Mouse (Mus musculus): ENCODE measurements around the gene Slc16a12.
"Not testable (repeated sequence)": the region's sequence is repeated elsewhere in the genome, so short reads cannot be mapped to it uniquely, and the experiment has no call there.

Gene Slc16a12

DNA sequence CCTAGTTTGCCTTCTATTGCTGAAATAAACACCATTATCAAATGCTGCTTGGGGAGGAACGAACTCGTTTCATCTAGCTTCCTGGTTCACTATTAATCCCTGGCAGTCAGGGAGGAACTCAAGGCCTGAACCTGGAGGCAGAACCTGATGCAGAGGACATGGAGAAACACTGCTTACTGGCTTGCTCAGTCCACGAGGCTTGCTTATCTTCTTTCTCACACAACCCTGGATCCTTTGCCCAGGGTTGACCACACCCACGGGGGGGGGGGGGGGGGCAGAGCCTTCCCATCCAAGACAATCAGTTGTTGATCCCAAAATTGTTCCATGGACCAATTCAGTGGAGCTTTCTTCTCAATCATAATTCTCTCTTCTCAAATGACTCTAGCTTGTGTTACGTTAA lies 84.3 kb downstream of the Slc16a12 start:
- no peak for DNase-seq

- DNase-seq: peak; percentile 80
Measured at GRCm38 (mm10) chr19:34662067-34662507, 85.0 kb downstream of the Slc16a12 start.

- no peak for DNase-seq
Measured at GRCm38 (mm10) chr19:34656511-34657298, 90.4 kb downstream of the Slc16a12 start.

DNA sequence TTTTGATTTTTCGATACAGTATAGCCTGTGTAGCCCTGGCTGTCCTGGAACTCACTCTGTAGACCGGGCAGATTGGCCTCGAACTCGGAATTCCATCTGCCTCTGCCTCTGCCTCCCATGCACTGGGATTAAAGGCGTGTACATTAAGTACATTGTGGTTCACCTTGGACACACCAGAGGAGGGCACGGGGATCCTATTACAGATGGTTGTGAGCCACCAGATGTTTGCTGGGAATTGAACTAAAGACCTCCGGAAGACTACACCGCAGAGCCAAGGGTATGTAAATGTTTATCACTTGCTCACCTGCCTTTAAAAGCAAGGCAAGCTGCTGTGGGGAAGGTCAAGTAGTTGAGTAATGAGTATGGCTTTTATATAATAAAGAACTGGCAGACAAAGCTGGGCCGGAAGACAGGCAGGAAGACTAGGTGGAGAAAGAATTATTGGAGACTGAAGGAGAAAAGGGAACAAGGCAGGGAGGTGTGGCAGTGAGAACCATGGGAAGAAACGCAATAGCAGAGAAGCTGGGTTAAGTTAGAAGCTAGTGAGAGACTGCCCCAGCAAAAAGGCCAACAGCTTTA lies 91.8 kb downstream of the Slc16a12 start:
- DNase-seq: no peak

- DNase-seq: no peak
Measured at GRCm38 (mm10) chr19:34650997-34651396, 96.1 kb downstream of the Slc16a12 start.

GRCm38 (mm10) chr19:34650276-34650675 lies 96.8 kb downstream of the Slc16a12 start:
- DNase-seq: no peak

DNA sequence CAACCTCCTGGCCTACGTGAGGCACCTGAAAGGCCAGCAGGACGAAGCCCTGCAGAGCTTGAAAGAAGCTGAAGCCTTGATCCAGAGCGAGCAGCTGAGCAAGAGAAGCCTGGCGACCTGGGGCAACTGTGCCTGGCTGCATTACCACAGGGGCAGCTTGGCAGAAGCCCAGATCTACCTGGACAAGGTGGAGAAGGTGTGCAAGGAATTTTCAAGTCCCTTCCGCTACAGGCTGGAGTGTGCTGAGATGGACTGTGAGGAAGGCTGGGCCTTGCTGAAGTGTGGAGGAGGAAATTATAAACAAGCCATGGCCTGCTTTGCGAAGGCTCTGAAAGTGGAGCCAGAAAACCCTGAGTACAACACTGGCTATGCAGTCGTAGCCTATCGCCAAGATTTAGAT lies 99.5 kb downstream of the Slc16a12 start:
- DNase-seq: not testable (repeated sequence)

DNA sequence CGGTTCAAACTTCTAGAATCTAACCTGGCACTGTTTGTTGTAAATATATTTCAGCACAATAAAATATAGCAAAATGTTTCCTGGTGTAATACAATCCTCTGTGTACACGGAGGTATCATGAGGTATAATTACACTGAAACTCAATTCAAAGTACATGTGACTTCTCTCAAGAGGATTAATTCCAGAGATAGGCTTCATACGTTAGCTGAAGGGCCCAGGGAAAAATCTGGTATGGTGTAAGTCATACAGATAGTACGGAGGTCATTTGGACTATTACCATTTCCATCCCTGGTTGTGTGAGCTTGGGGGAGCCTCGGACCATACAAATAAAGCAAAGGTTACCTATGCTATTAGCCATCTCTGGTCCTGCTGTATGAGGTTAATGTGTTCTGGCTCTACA lies 104.5 kb downstream of the Slc16a12 start:
- no peak for DNase-seq

GRCm38 (mm10) chr19:34640623-34641022 lies 106.5 kb downstream of the Slc16a12 start, which contains the start of the genes Ifit1bl2 and Ifit1:
Ifit1bl2 (minus strand) TSS chr19:34640743.
Ifit1 (plus strand) TSS chr19:34640871.
- no peak for DNase-seq

DNA sequence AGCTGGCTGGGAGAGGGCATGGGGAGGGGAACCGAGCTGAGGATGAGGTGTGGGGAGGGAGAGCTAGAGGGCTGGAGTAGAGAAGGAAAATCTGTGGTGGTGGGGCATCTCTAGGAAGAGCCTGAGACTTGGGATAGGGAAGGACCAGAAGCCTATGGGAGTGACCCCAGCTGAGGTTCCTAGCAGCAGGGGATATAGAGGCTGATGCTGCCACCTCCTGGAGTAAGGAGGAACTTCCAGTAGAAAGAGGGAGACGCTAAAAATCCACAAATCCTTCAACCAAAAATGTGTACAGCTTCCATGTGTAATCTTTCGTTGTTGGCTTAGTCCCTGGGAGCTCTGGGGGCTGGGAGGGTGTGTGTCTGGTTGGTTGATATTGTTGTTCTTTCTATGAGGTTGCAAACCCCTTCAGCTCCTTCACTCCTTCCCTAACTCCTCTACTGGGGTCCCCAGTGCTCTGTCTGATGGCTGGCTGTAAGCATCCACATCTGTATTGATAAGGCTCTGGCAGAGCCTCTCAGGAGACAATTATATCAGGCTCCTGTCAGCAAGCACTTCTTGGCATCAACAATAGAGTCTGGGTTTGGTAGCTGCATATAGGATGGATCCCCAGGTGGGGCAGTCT lies 110.0 kb downstream of the Slc16a12 start:
- DNase-seq: peak; percentile 39

DNA sequence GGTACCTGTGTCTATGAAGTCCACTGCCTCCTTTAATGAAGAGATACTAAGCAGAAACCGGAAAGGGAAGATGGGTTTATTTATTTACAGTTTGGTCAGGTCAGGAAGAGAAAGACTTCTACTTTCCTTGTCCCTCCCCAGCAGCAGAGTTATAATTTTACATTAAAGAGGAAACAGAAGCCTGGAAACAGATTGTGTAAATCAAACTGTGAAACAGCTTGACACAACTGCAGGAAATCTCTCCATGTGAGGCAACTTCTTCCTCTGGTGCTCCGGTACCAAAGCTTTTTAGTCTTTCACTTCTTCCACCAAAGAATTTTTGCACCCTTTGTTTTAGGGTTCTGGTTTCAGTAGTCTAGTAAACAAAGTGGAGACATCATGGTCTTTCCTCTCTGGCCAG lies 113.6 kb downstream of the Slc16a12 start:
- DNase-seq: no peak

GRCm38 (mm10) chr19:34631487-34631886 lies 115.6 kb downstream of the Slc16a12 start:
- no peak for DNase-seq

GRCm38 (mm10) chr19:34627496-34627895 lies 119.6 kb downstream of the Slc16a12 start:
- no peak for DNase-seq

DNA sequence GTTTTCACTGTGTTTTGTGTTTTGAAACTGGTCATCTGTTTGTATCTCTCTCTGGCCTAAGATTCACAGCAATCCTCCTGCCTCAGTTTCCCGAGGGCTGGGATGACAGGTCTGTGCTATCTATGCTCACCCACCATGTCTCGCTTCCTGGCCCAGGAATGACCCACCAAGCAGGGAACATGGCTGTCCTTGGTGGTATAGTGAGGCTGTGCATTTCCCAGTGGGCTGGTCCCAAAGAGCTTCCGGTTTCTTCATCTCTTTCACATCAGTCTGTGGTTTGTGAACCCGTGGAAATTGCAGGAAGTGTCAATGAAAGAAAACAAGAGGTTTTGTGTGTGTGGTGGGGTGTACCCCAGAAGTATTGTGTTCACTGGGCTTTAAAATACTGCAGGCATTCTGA lies 122.4 kb downstream of the Slc16a12 start:
- no peak for DNase-seq

- DNase-seq: no peak
Measured at GRCm38 (mm10) chr19:34623781-34624180, 123.3 kb downstream of the Slc16a12 start.

DNA sequence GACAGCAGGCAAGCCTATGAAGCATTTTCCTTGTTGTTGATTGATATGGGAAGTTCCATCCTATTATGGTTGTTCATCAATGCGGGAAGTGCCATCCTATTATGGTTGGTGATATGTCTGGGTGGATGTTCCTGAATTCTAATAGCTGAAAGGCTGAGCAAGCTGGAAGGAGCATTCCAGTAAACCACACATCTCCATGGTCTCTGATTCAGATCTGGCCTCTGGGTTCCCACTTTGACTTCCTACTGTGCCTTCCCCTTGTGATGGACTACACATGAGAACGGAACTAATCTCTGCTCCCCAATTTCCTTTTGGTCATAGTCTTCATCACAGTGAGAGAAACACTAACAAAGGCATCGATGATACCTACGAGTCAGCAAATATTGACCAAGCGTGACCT lies 126.2 kb downstream of the Slc16a12 start:
- DNase-seq: no peak
